Mouse (Mus musculus) layer of hippocampus, adult 9-11 months (tissue): ENCODE measurements around the gene Anks1b.
"Not testable (repeated sequence)": the region's sequence is repeated elsewhere in the genome, so short reads cannot be mapped to it uniquely, and the experiment has no call there.

Source experiments
- DNase-seq: peaks from one replicate; pipeline ENCODE4 v3.0.0; 2022

Anks1b gene

GRCm38 (mm10) chr10:90596142-90596541 lies 722.8 kb downstream of the Anks1b start:
- peak; percentile 77 for DNase-seq

GRCm38 (mm10) chr10:90596576-90596975 lies 723.3 kb downstream of the Anks1b start:
- peak; percentile 84 for DNase-seq

GRCm38 (mm10) chr10:90599149-90599548 lies 725.8 kb downstream of the Anks1b start:
- DNase-seq = no peak

- DNase-seq = peak; percentile 51
Measured at GRCm38 (mm10) chr10:90599726-90600531, 726.6 kb downstream of the Anks1b start.

GRCm38 (mm10) chr10:90607586-90607985 lies 734.3 kb downstream of the Anks1b start:
- DNase-seq = no peak

GRCm38 (mm10) chr10:90609437-90609836 lies 736.1 kb downstream of the Anks1b start:
- DNase-seq = peak; percentile 35

GRCm38 (mm10) chr10:90613051-90613450 lies 739.7 kb downstream of the Anks1b start:
- DNase-seq = no peak

- DNase-seq = peak; percentile 38
Measured at GRCm38 (mm10) chr10:90615196-90615595, 741.9 kb downstream of the Anks1b start.

- no peak for DNase-seq
Measured at GRCm38 (mm10) chr10:90616622-90617021, 743.3 kb downstream of the Anks1b start.

- no peak for DNase-seq
Measured at GRCm38 (mm10) chr10:90617664-90618296, 744.5 kb downstream of the Anks1b start.

GRCm38 (mm10) chr10:90627532-90627931 lies 754.2 kb downstream of the Anks1b start:
- DNase-seq = no peak

GRCm38 (mm10) chr10:90630099-90630698 lies 756.9 kb downstream of the Anks1b start:
- no peak for DNase-seq

- DNase-seq = not testable (repeated sequence)
Measured at GRCm38 (mm10) chr10:90630794-90631193, 757.5 kb downstream of the Anks1b start.

GRCm38 (mm10) chr10:90637352-90637751 lies 764.0 kb downstream of the Anks1b start:
- DNase-seq = no peak

GRCm38 (mm10) chr10:90649681-90650080 lies 776.4 kb downstream of the Anks1b start:
- no peak for DNase-seq

- DNase-seq = peak; percentile 47
Measured at GRCm38 (mm10) chr10:90657416-90658120, 784.3 kb downstream of the Anks1b start.

- DNase-seq = peak; percentile 64
Measured at GRCm38 (mm10) chr10:90666746-90667145, 793.4 kb downstream of the Anks1b start.

GRCm38 (mm10) chr10:90670291-90670690 lies 797.0 kb downstream of the Anks1b start:
- DNase-seq = no peak

GRCm38 (mm10) chr10:90672135-90672534 lies 798.8 kb downstream of the Anks1b start:
- DNase-seq = no peak

GRCm38 (mm10) chr10:90674362-90674761 lies 801.1 kb downstream of the Anks1b start:
- peak; percentile 88 for DNase-seq

- peak; percentile 47 for DNase-seq
Measured at GRCm38 (mm10) chr10:90677421-90677820, 804.1 kb downstream of the Anks1b start.

- DNase-seq = peak; percentile 77
Measured at GRCm38 (mm10) chr10:90679713-90680470, 806.6 kb downstream of the Anks1b start.
